Mouse (Mus musculus) CD4-positive naive resting alpha-beta T cell, adult 57 days (primary cell): Measurements from ENCODE around the gene Opn5. TPM values are rescaled to one million over a fixed set of nuclear protein-coding genes. Genes with fewer than 3 reads are reported as not detected.

Experiments
- total RNA-seq: library from RNA; stranded (reverse); gene quantifications from one replicate; pipeline ENCODE4 v1.2.4, GENCODE M21; 2023

Opn5 gene
- not detected for total RNA-seq

DNA sequence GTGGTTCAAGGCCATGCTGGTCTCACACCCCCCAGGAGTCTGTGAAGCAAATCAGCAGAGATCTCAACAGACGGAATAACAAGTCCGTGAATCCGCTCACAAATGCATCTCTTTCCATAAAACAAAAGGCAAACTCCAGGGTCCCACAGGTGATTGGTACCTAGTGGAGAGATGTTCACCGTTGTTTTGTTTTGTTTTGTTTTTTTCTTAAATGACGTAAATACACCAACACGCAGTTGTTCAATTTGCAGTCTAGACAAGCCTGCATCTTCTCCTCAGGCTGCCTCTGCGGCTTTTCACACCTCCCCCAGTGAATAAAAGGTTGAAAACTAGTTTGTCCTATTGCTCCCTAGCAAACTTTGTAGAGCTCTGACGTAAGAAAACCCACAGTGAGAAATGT lies at the start of gene Opn5:
Gene Opn5 (minus strand): TSS at position 101 of the 400 bp plus-strand sequence.

Other genes with a start within 250 kb of the Opn5 start
- not detected for gene Adgrf4, start 80.9 kb upstream of the Opn5 start, total RNA-seq
- not detected for gene Adgrf2, start 130.8 kb upstream of the Opn5 start, total RNA-seq